Mouse (Mus musculus) ES-Bruce4 (cell line): ENCODE data around the gene Tbxas1.

Source experiments
- CTCF ChIP-seq: IDR thresholded peaks from one replicate; pipeline ENCODE4 v1.8.1; 2011; ENCODE audit warnings: low read depth, low read length
- EP300 ChIP-seq: IDR thresholded peaks from 2 replicates; pipeline ENCODE4 v1.6.1; 2011; ENCODE audit warnings: low read depth, low read length; ENCODE audit not compliant: insufficient read depth
- POLR2A ChIP-seq: IDR thresholded peaks from one replicate; pipeline ENCODE4 v1.8.1; 2011; ENCODE audit warnings: low read length; ENCODE audit not compliant: insufficient read depth

DNA sequence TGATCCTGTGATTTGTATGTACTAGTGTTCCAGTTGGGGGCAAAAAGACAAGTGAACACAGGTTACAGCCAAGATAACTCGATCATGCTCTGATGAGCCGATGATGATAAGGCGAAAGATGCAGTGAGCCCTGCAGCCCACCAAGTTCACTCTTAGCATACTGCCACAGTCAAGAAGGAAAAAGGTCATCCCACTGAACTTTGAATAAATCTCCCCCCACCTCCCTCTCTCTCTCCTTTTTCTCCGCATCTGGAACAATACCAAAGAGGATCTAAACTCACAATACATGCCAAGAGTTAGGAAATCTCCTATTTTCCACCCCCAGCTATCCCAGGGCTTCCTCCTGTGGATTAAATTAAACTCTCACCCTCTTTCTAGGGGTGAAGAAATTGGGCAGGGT lies 12.2 kb downstream of the Tbxas1 start:
- TF ChIP-seq POLR2A = no peak
- TF ChIP-seq EP300 = no peak
- TF ChIP-seq CTCF = no peak
